Mouse (Mus musculus) urinary bladder, adult 2 months (tissue): ENCODE measurements around the gene Gna12. TPM values are rescaled to one million over a fixed set of nuclear protein-coding genes. Genes with fewer than 3 reads are reported as not detected.
A peak's percentile ranks its signal among the peaks of the same experiment; 100 is the strongest.

ENCODE experiments used
- DNase-seq: peaks from one replicate; pipeline ENCODE4 v3.0.0; 2022; ENCODE audit warnings: low spot score
- polyA plus RNA-seq: library from polyadenylated mRNA; depleted of rRNA; stranded (reverse); fragments of >200 nt; gene quantifications from 2 replicates; pipeline ENCODE4 v1.2.3, GENCODE M21; 2012

Gene Gna12
- polyA plus RNA-seq, 1 experiment, result 46.5 TPM

- DNase-seq, result no peak
These were observed 77.0 kb downstream of the Gna12 start for GRCm38 (mm10) chr5:140753223-140753622.

GRCm38 (mm10) chr5:140752639-140753038 is 77.6 kb downstream of the Gna12 start:
- DNase-seq, result no peak

- no peak for DNase-seq
These were observed 78.2 kb downstream of the Gna12 start for GRCm38 (mm10) chr5:140752041-140752440.

GRCm38 (mm10) chr5:140750925-140751324 is 79.3 kb downstream of the Gna12 start:
- no peak for DNase-seq

- peak; percentile 54 for DNase-seq
These were observed 81.0 kb downstream of the Gna12 start for GRCm38 (mm10) chr5:140749062-140749875.

- DNase-seq, result no peak
These were observed 81.8 kb downstream of the Gna12 start for GRCm38 (mm10) chr5:140748425-140748824.

- DNase-seq, result no peak
These were observed 86.5 kb downstream of the Gna12 start for GRCm38 (mm10) chr5:140743706-140744131.

- no peak for DNase-seq
These were observed 88.4 kb downstream of the Gna12 start for GRCm38 (mm10) chr5:140741877-140742276.

GRCm38 (mm10) chr5:140741040-140741439 is 89.2 kb downstream of the Gna12 start:
- no peak for DNase-seq

GRCm38 (mm10) chr5:140739813-140740212 is 90.4 kb downstream of the Gna12 start:
- DNase-seq, result no peak

GRCm38 (mm10) chr5:140736166-140736565 is 94.1 kb downstream of the Gna12 start:
- DNase-seq, result no peak

- no peak for DNase-seq
These were observed 94.9 kb downstream of the Gna12 start for GRCm38 (mm10) chr5:140735297-140735696.

GRCm38 (mm10) chr5:140733336-140733735 is 96.9 kb downstream of the Gna12 start:
- no peak for DNase-seq

GRCm38 (mm10) chr5:140732195-140732594 is 98.0 kb downstream of the Gna12 start:
- no peak for DNase-seq

- no peak for DNase-seq
These were observed 99.0 kb downstream of the Gna12 start for GRCm38 (mm10) chr5:140731040-140731797.

GRCm38 (mm10) chr5:140726946-140727740 is 103.1 kb downstream of the Gna12 start:
- no peak for DNase-seq

- no peak for DNase-seq
These were observed 104.0 kb downstream of the Gna12 start for GRCm38 (mm10) chr5:140726062-140726839.

GRCm38 (mm10) chr5:140723822-140724221 is 106.4 kb downstream of the Gna12 start, which contains the start of gene Amz1:
Amz1 (plus strand) TSS chr5:140724127.
- no peak for DNase-seq

- DNase-seq, result no peak
These were observed 108.1 kb downstream of the Gna12 start for GRCm38 (mm10) chr5:140722121-140722520.

GRCm38 (mm10) chr5:140720773-140721172 is 109.5 kb downstream of the Gna12 start:
- no peak for DNase-seq

- DNase-seq, result no peak
These were observed 119.2 kb downstream of the Gna12 start for GRCm38 (mm10) chr5:140711040-140711439.
